Mouse (Mus musculus): ENCODE data around the gene Tmem116.

DNA sequence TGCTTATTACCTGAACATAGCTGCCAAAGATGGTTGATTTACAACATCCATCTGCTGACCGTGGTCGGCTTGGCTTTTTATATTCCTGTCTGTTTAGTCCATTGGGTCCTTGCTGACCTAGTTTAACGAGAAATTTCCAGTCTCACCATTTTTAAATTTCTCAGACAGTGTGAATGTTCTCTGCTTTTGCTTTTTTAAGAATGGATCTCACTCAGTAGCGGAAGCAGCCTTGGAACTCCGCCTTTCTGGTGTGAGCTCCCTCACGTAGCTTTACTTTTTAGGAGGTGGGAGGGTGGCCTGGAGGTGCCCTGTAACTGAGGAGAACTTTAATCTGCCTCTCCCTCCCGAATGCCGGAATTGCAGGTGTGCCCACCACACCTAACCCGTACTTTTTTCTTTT, 31.0 kb upstream of the Tmem116 start:
- TF ChIP-seq CTCF (IDR thresholded peaks at IDR 0.05; ENCODE audit: control insufficient read depth, insufficient read depth, insufficient read length), result no peak
- TF ChIP-seq CEBPB (IDR thresholded peaks at IDR 0.05; ENCODE audit: low read depth), result no peak
- no peak for TF ChIP-seq MYOG (IDR thresholded peaks at IDR 0.05; ENCODE audit: control insufficient read depth, extremely low read depth, insufficient read length)
- TF ChIP-seq MAX (IDR thresholded peaks at IDR 0.05), result no peak
- TF ChIP-seq USF1 (IDR thresholded peaks at IDR 0.05; ENCODE audit: low read depth), result no peak
- no peak for TF ChIP-seq MYOD1 (IDR thresholded peaks at IDR 0.05; ENCODE audit: control insufficient read depth, insufficient read length, low read depth)
